Mouse (Mus musculus) natural killer cell, adult 2 months (primary cell): ENCODE results near the gene Blmh.

Source experiments
- DNase-seq, 2 experiments: peaks; one replicate each; pipeline ENCODE4 v3.0.0; 2022; ENCODE audit warnings: low spot score in 2 of 2

Gene Blmh

GRCm38 (mm10) chr11:76997916-76998704 lies 73.5 kb downstream of the Blmh start, which contains the start of gene Slc6a4:
Gene Slc6a4, plus strand, starts transcription at chr11:76998603.
- no peak for DNase-seq

DNA sequence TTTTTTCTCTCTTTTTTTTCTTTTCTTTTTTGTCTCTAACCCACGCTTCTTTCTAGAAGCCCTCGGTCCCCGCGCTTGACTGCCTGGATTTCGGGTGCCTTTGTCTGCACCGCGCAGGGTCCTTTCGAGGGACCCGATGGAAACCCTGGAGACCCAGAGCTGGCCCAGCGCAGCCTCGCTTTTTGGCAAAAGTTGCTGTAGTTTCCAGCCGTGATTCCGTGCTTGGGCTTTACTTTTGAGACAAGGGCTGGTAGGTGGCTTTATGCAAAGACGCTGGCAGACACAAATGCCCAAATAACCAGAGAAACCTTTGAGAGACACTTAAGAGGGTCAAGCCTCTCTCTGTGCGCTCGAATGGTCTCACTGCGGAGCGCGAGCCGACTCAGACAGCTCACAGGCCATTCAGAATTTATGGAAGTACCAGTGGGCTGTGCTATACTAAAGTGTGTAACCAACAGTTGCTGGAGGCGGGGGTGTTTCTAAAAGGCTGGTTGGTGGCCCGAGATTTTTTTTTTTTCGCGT lies 74.2 kb downstream of the Blmh start:
- no peak for DNase-seq

DNA sequence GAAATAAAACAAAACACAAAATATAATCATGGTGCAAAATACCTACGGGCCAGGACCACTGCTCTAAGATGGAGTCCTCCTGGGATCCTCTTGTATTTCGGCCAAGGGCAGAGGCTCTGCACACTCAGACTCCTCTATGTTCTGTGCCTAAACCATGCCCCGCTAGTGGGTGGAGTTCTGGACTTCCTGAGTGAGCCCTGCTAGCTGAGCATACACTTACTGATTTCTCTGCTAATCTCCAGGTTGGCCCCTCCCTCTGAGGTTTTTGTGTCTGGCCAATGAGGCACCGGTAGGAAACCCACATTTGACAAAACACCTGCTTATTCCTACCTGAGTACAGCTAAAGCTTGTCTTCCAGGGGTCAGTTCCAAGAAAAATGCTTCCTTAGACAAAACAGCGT lies 76.1 kb downstream of the Blmh start:
- DNase-seq, result no peak

DNA sequence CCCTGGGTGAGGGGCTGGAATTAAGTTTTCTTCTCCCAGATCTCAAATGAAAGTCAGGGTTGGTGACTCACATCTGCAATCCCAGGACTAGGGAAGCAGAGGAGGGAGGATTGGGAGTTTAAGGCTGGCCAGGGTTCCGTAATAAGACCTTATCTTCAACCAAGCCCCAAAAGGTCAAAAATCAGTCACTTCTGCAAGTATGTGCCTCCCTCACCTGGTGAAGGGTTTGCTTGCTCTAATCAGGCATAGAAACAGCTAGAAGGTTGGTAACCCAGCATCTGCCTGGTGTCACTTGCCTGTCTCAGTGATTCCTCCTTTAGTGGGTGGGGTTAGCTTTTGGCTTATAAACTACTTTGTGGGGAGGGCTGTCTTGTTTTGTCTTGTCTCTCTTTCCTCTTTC lies 77.8 kb downstream of the Blmh start:
- no peak for DNase-seq

GRCm38 (mm10) chr11:77005881-77006280 lies 81.3 kb downstream of the Blmh start:
- no peak for DNase-seq

DNA sequence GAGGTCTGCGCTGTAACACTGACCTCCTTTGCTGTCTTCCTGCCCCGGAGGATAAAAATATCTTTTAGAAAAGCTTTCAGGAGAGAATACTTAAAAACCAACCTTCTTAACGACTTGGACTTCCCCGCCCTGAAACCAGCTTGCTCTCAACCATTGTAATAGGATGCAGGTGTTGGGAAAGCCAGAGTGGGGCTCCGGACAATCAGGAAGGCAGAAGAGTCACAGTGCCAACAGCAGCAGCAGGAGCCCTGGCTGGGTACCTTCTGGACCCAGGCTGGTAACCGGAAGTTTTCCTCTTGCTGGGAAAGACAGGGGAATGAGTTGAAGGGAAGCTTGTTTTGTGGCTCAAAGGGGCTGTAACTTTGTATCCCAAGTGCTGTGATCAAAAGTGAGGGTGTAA lies 82.0 kb downstream of the Blmh start:
- DNase-seq, result no peak

DNA sequence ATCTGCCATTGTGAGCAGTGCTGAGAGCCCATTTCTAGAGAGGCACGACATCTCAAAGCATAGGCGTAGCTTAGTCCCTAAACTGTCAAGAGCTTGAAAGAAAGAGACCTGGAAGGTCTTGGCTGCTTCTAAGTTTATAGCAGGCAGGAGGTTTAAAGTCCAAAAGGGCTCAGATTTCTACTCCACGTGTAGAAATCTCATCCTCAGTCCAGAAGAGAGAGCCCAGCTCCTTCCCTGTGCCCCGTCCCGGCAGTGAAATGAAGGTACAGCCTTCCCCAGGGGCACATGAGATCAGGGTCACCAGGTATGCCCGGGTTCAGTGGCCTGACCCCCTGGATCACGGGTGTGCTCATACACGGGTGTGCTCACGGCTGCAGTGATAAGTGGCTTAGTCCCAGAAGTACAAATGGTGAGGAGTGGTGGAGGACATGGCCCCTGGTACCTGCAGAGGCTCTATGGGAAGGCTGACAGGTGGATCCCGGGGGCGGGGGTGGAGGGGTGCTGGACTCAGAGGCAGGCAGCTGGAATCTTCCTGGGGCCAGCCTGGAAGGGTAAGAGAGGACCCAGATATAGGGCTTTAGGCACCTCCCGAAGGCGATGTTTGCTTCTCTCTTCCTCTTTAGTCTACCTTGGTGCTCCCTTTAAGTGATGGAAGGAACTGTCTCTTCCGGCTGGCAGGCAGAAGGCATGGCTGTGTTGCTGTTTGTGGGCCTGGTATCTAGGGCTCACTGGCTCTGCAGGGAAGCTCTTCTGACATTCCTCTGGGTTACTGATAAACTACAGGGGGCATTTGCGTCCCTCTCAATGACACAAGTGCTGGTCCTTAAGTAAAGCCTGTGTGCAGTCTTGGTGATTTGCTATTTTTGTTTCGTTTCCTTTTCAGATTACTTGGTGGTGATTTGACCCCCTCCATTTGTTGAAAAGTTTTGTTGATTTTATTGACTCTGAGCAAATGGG lies 84.7 kb downstream of the Blmh start:
- no peak for DNase-seq

- no peak for DNase-seq
These were observed 86.3 kb downstream of the Blmh start for GRCm38 (mm10) chr11:77010762-77011475.

GRCm38 (mm10) chr11:77018046-77018445 lies 93.4 kb downstream of the Blmh start:
- DNase-seq, result no peak

GRCm38 (mm10) chr11:77019539-77019938 lies 94.9 kb downstream of the Blmh start:
- DNase-seq, result no peak

DNA sequence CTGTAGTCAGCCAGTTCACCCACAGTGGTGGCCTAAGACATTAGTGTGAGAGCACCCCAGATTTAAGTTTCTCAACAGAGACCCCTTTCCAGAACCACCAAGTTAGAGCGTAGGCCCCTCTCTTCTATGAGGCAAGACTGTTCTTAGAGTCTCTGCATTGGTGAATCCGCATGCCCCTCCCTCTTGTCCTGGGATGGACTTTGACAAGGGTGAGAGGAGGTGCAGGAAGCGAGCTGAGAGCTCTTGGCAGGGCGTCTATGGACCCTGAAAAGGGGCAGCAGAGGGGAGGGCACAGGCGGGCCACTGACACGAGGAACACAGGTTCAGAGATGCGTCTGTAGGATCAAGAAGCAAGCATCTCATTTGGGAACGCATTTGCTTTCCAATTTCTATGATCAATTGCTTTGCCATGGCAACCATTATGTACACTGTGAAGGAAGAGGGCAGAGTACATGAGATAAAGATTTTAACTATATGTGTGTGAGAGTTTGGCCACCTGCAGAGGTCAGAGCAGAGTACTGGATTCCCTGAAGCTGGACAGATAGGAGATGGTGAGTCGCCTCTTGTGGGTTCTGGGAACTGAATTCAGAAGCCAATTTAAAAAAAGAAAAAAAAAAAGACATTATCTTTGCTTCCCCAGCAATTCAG lies 97.3 kb downstream of the Blmh start:
- DNase-seq, result no peak

DNA sequence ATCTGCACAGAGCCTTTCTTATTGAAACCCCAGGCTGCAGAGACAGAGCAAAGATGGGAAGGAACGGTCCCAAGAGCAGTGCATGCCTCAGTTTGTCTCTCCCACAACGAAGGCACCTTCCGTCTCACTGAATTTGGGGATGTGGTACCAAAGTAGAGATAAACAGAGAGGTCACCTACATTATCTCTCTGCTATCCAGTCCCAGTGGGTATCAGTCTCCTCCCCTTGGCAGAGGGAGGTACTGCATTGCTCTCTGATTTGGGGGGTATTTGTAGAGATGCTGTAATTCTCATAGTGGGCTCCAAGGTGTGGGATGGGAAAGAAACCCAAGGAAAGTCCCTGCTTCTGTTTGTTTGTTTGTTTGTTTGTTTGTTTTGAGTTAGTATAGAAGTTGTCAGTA lies 102.0 kb downstream of the Blmh start:
- no peak for DNase-seq

DNA sequence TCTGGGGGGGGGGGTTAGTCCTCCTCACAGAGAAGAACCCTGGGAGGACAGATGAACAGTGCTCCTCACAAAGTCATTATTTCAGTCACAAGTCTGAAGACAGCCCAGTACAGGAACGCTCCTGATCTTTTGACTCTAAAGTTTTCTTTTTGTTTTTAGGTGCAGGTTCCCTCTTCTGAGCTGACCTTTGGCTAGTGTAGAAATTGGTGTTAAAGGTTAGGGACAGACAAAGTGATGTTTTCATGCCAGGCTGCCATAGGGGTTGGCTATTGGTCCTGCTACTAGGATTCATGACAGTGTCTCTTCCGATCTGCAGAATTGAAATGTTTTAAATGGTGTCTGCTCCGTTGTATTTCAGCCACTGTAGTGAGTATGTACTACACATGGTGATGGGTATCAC lies 103.5 kb downstream of the Blmh start:
- DNase-seq, result no peak

GRCm38 (mm10) chr11:77031151-77031934 lies 106.7 kb downstream of the Blmh start:
- no peak for DNase-seq
